Mouse (Mus musculus): ENCODE results near the gene Mdga1. TPM values are rescaled to one million over a fixed set of nuclear protein-coding genes. Genes with fewer than 3 reads are reported as not detected.

The Mdga1 gene
- polyA plus RNA-seq, 1 experiment from 2014 or later: 2.1 TPM

- no peak overlapping the region for H3K4me2 ChIP-seq (ENCODE audit: low read depth, low read length)
These were observed 38.5 kb downstream of the Mdga1 start for GRCm38 (mm10) chr17:29931224-29931945.

GRCm38 (mm10) chr17:29928751-29929237 lies 41.1 kb downstream of the Mdga1 start:
- no peaks in the 10 kb centered on the region for H3K4me1 ChIP-seq (ENCODE audit: control insufficient read depth, insufficient read depth, low read length)
- no peak for ATAC-seq (replicated peaks; ENCODE audit: insufficient number of reproducible peaks, low FRiP score, low TSS enrichment, low read depth)
- no peak overlapping the region for H3K27ac ChIP-seq (replicated peaks; ENCODE audit: low read depth, low read length)
- H3K4me2 ChIP-seq (ENCODE audit: low read depth, low read length): no peak overlapping the region
- no peaks in the 10 kb centered on the region for H3K27me3 ChIP-seq (ENCODE audit: control insufficient read depth, insufficient read depth, low read length)
- no peak overlapping the region for H3K4me3 ChIP-seq (ENCODE audit: low read depth, low read length)
- 35% methylated on average over 16 of the region's 16 CpGs for WGBS
- no peak overlapping the region for H3K9ac ChIP-seq (replicated peaks; ENCODE audit: low read length)
- no peaks in the 10 kb centered on the region for H3K9me3 ChIP-seq (replicated peaks; ENCODE audit: control insufficient read depth, low read length)
- no peaks in the 10 kb centered on the region for H3K36me3 ChIP-seq (replicated peaks; ENCODE audit: control insufficient read depth, insufficient read depth, low read depth, low read length)
- DNase-seq (ENCODE audit: low spot score): no peak

More at GRCm38 (mm10) chr17:29931224-29931945, 38.5 kb downstream of the Mdga1 start:
- no peaks in the 10 kb centered on the region for H3K27me3 ChIP-seq (ENCODE audit: control insufficient read depth, insufficient read depth, low read length)
- DNase-seq (ENCODE audit: low spot score) (no peak), ATAC-seq (replicated peaks; ENCODE audit: insufficient number of reproducible peaks, low FRiP score, low TSS enrichment, low read depth) (no peak)
- H3K9ac ChIP-seq (replicated peaks; ENCODE audit: low read length): no peak overlapping the region
- H3K9me3 ChIP-seq (replicated peaks; ENCODE audit: control insufficient read depth, low read length): no peaks in the 10 kb centered on the region
- no peaks in the 10 kb centered on the region for H3K4me1 ChIP-seq (ENCODE audit: control insufficient read depth, insufficient read depth, low read length)
- no peak overlapping the region for H3K4me3 ChIP-seq (ENCODE audit: low read depth, low read length)
- H3K27ac ChIP-seq (replicated peaks; ENCODE audit: low read depth, low read length): no peak overlapping the region
- H3K36me3 ChIP-seq (replicated peaks; ENCODE audit: control insufficient read depth, insufficient read depth, low read depth, low read length): no peaks in the 10 kb centered on the region
- WGBS: 84% methylated on average over 31 of the region's 31 CpGs

GRCm38 (mm10) chr17:29925608-29926606 lies 44.0 kb downstream of the Mdga1 start:
- Histone ChIP-seq H3K36me3 (replicated peaks; ENCODE audit: control insufficient read depth, insufficient read depth, low read depth, low read length) (no peaks in the 10 kb centered on the region), H3K4me2 (ENCODE audit: low read depth, low read length) (no peak overlapping the region), H3K4me1 (ENCODE audit: control insufficient read depth, insufficient read depth, low read length) (no peaks in the 10 kb centered on the region), H3K27ac (replicated peaks; ENCODE audit: low read depth, low read length) (no peak overlapping the region), H3K9ac (replicated peaks; ENCODE audit: low read length) (no peak overlapping the region), H3K9me3 (replicated peaks; ENCODE audit: control insufficient read depth, low read length) (no peaks in the 10 kb centered on the region), H3K27me3 (ENCODE audit: control insufficient read depth, insufficient read depth, low read length) (no peaks in the 10 kb centered on the region), H3K4me3 (ENCODE audit: low read depth, low read length) (no peak overlapping the region)
- no peak for DNase-seq (ENCODE audit: low spot score)
- 69% methylated on average over 26 of the region's 26 CpGs for WGBS
- ATAC-seq (replicated peaks; ENCODE audit: insufficient number of reproducible peaks, low FRiP score, low TSS enrichment, low read depth): no peak

DNA sequence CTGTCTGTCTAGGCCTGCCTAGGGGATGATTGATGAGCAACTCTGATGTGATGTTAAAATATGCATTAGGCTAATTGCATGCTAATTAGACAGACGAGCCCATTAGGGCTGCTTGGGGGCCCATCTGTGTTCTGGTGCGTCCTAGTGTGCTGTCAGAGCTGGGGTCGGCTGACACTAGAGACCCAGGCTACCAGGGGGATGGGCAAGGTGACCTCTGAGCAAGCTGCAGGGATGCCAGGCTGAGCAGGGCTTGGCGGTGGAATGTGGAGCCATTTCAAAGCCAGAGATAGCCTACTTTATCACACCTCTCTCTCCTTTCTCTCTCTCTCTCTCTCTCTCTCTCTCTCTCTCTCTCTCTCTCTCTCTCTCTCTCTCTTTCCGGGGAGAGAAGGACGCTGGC lies 49.8 kb downstream of the Mdga1 start:
- Histone ChIP-seq H3K4me3 (ENCODE audit: low read depth, low read length) (no peak overlapping the region), H3K9me3 (replicated peaks; ENCODE audit: control insufficient read depth, low read length) (no peaks in the 10 kb centered on the region), H3K27ac (replicated peaks; ENCODE audit: low read depth, low read length) (no peak overlapping the region), H3K4me1 (ENCODE audit: control insufficient read depth, insufficient read depth, low read length) (no peaks in the 10 kb centered on the region), H3K27me3 (ENCODE audit: control insufficient read depth, insufficient read depth, low read length) (no peaks in the 10 kb centered on the region), H3K4me2 (ENCODE audit: low read depth, low read length) (no peak overlapping the region), H3K9ac (replicated peaks; ENCODE audit: low read length) (no peak overlapping the region), H3K36me3 (replicated peaks; ENCODE audit: control insufficient read depth, insufficient read depth, low read depth, low read length) (no peaks in the 10 kb centered on the region)
- no peak for ATAC-seq (replicated peaks; ENCODE audit: insufficient number of reproducible peaks, low FRiP score, low TSS enrichment, low read depth)
- WGBS: 31% methylated on average over 5 of the region's 6 CpGs
- no peak for DNase-seq (ENCODE audit: low spot score)

GRCm38 (mm10) chr17:29919552-29919920 lies 50.4 kb downstream of the Mdga1 start:
- Histone ChIP-seq H3K4me1 (ENCODE audit: control insufficient read depth, insufficient read depth, low read length) (no peaks in the 10 kb centered on the region), H3K36me3 (replicated peaks; ENCODE audit: control insufficient read depth, insufficient read depth, low read depth, low read length) (no peaks in the 10 kb centered on the region), H3K9ac (replicated peaks; ENCODE audit: low read length) (no peak overlapping the region), H3K4me2 (ENCODE audit: low read depth, low read length) (no peak overlapping the region), H3K27ac (replicated peaks; ENCODE audit: low read depth, low read length) (no peak overlapping the region), H3K27me3 (ENCODE audit: control insufficient read depth, insufficient read depth, low read length) (no peaks in the 10 kb centered on the region), H3K4me3 (ENCODE audit: low read depth, low read length) (no peak overlapping the region), H3K9me3 (replicated peaks; ENCODE audit: control insufficient read depth, low read length) (no peaks in the 10 kb centered on the region)
- 74% methylated on average over 3 of the region's 3 CpGs for WGBS
- no peak for DNase-seq (ENCODE audit: low spot score)
- ATAC-seq (replicated peaks; ENCODE audit: insufficient number of reproducible peaks, low FRiP score, low TSS enrichment, low read depth): no peak

- Histone ChIP-seq H3K9me3 (replicated peaks; ENCODE audit: control insufficient read depth, low read length) (no peaks in the 10 kb centered on the region), H3K4me3 (ENCODE audit: low read depth, low read length) (no peak overlapping the region), H3K4me2 (ENCODE audit: low read depth, low read length) (no peak overlapping the region), H3K27me3 (ENCODE audit: control insufficient read depth, insufficient read depth, low read length) (no peaks in the 10 kb centered on the region), H3K36me3 (replicated peaks; ENCODE audit: control insufficient read depth, insufficient read depth, low read depth, low read length) (no peaks in the 10 kb centered on the region), H3K9ac (replicated peaks; ENCODE audit: low read length) (no peak overlapping the region), H3K27ac (replicated peaks; ENCODE audit: low read depth, low read length) (no peak overlapping the region), H3K4me1 (ENCODE audit: control insufficient read depth, insufficient read depth, low read length) (no peaks in the 10 kb centered on the region)
- ATAC-seq (replicated peaks; ENCODE audit: insufficient number of reproducible peaks, low FRiP score, low TSS enrichment, low read depth): no peak
- no peak for DNase-seq (ENCODE audit: low spot score)
- 77% methylated on average over 13 of the region's 13 CpGs for WGBS
These were observed 50.9 kb downstream of the Mdga1 start for GRCm38 (mm10) chr17:29918791-29919551.

DNA sequence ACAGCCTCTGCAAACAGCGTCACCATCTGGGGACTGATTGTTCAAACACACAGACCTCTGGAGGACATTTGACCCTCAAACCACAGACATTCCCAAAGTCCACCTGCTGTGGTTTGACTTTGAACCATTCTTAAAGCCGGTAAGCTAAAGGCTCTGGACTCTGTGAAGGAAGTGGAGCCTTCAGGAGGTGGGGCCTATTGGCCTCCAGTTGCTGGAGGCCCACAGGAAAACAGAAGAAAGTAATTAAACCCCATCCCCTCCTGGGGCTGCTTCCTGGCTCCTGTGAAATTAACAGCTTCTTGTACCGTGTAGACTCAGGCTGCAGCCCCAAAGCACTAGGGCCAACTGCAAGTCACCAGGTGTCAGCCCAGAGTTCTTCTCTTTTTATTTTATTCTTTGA lies 52.9 kb downstream of the Mdga1 start:
- Histone ChIP-seq H3K4me1 (ENCODE audit: control insufficient read depth, insufficient read depth, low read length) (no peaks in the 10 kb centered on the region), H3K4me3 (ENCODE audit: low read depth, low read length) (no peak overlapping the region), H3K9ac (replicated peaks; ENCODE audit: low read length) (no peak overlapping the region), H3K9me3 (replicated peaks; ENCODE audit: control insufficient read depth, low read length) (no peaks in the 10 kb centered on the region), H3K27ac (replicated peaks; ENCODE audit: low read depth, low read length) (no peak overlapping the region), H3K36me3 (replicated peaks; ENCODE audit: control insufficient read depth, insufficient read depth, low read depth, low read length) (no peaks in the 10 kb centered on the region), H3K27me3 (ENCODE audit: control insufficient read depth, insufficient read depth, low read length) (no peaks in the 10 kb centered on the region), H3K4me2 (ENCODE audit: low read depth, low read length) (no peak overlapping the region)
- ATAC-seq (replicated peaks; ENCODE audit: insufficient number of reproducible peaks, low FRiP score, low TSS enrichment, low read depth) (no peak), DNase-seq (ENCODE audit: low spot score) (peak; percentile 43)
- 10% methylated on average over 3 of the region's 3 CpGs for WGBS
